Mouse (Mus musculus) E14TG2a.4 (cell line): Measurements from ENCODE around the gene Pcgf6.
"Not testable (repeated sequence)": the region's sequence is repeated elsewhere in the genome, so short reads cannot be mapped to it uniquely, and the experiment has no call there.

Experiments used
- H3K27me3 ChIP-seq: 2 replicates; pipeline ENCODE4 v1.6.1; 2014; ENCODE audit warnings: low read length, control low read depth; ENCODE audit not compliant: insufficient read depth
- H3K36me3 ChIP-seq: 2 replicates; pipeline ENCODE4 v1.6.1; 2014; ENCODE audit warnings: low read length, control low read depth; ENCODE audit not compliant: insufficient read depth
- H3K4me1 ChIP-seq: replicated peaks from 2 replicates; pipeline ENCODE4 v1.6.1; 2014; ENCODE audit warnings: low read depth, low read length, control low read depth
- H3K4me3 ChIP-seq: replicated peaks from 2 replicates; pipeline ENCODE4 v1.5.1; 2014; ENCODE audit warnings: mild to moderate bottlenecking, low read length
- H3K9me3 ChIP-seq: 2 replicates; pipeline ENCODE4 v1.6.1; 2014; ENCODE audit warnings: low read length, control low read depth
- CTCF ChIP-seq: conservative IDR thresholded peaks from 2 replicates; pipeline ENCODE4 v1.5.1; 2014; ENCODE audit warnings: low read length
- NANOG ChIP-seq: IDR thresholded peaks from 2 replicates; pipeline ENCODE4 v1.6.1; 2014; ENCODE audit warnings: borderline replicate concordance, low read length, mixed read lengths
- POU5F1 ChIP-seq: IDR thresholded peaks from 2 replicates; pipeline ENCODE4 v1.6.1; 2014; ENCODE audit warnings: low read length, borderline replicate concordance

Gene Pcgf6

GRCm38 (mm10) chr19:47012521-47013130 lies 38.1 kb downstream of the Pcgf6 start:
- Histone ChIP-seq H3K9me3 (no peaks in the 10 kb centered on the region), H3K4me1 (peaks cover 44% of the 10 kb centered on the region), H3K4me3 (peak overlapping the region; percentile 94), H3K27me3 (peaks cover 27% of the 10 kb centered on the region), H3K36me3 (peaks cover 16% of the 10 kb centered on the region)
- TF ChIP-seq NANOG (no peak), CTCF (peak; percentile 59)

- peaks cover 12% of the 10 kb centered on the region for H3K36me3 ChIP-seq
- TF ChIP-seq NANOG: no peak
- no peak for TF ChIP-seq CTCF
- TF ChIP-seq POU5F1: no peak
- peaks cover 17% of the 10 kb centered on the region for H3K27me3 ChIP-seq
- peaks cover 34% of the 10 kb centered on the region for H3K4me1 ChIP-seq
- no peak overlapping the region for H3K4me3 ChIP-seq
- H3K9me3 ChIP-seq: no peaks in the 10 kb centered on the region
These were observed 40.8 kb downstream of the Pcgf6 start for GRCm38 (mm10) chr19:47009943-47010342.

- H3K27me3 ChIP-seq: peaks cover 17% of the 10 kb centered on the region
- no peak overlapping the region for H3K4me3 ChIP-seq
- H3K36me3 ChIP-seq: peaks cover 12% of the 10 kb centered on the region
- H3K4me1 ChIP-seq: peaks cover 38% of the 10 kb centered on the region
- TF ChIP-seq NANOG: no peak
- no peak for TF ChIP-seq POU5F1
- TF ChIP-seq CTCF: no peak
- no peaks in the 10 kb centered on the region for H3K9me3 ChIP-seq
These were observed 41.3 kb downstream of the Pcgf6 start for GRCm38 (mm10) chr19:47009420-47009819.

GRCm38 (mm10) chr19:47006321-47006720 lies 44.4 kb downstream of the Pcgf6 start:
- no peaks in the 10 kb centered on the region for H3K9me3 ChIP-seq
- TF ChIP-seq CTCF: no peak
- TF ChIP-seq NANOG: no peak
- TF ChIP-seq POU5F1: no peak
- H3K4me1 ChIP-seq: peaks cover 20% of the 10 kb centered on the region
- H3K4me3 ChIP-seq: no peak overlapping the region
- peaks cover 6% of the 10 kb centered on the region; the same call in 1 of the 2 replicates for H3K36me3 ChIP-seq
- H3K27me3 ChIP-seq: no peaks in the 10 kb centered on the region

GRCm38 (mm10) chr19:47005873-47006272 lies 44.8 kb downstream of the Pcgf6 start:
- Histone ChIP-seq H3K4me3 (no peak overlapping the region), H3K27me3 (no peaks in the 10 kb centered on the region), H3K9me3 (no peaks in the 10 kb centered on the region), H3K36me3 (peaks cover 2% of the 10 kb centered on the region; the same call in 1 of the 2 replicates), H3K4me1 (peaks cover 20% of the 10 kb centered on the region)
- TF ChIP-seq POU5F1: no peak
- no peak for TF ChIP-seq CTCF
- no peak for TF ChIP-seq NANOG

- no peaks in the 10 kb centered on the region for H3K9me3 ChIP-seq
- TF ChIP-seq CTCF (no peak), NANOG (no peak), POU5F1 (no peak)
These were observed 46.8 kb downstream of the Pcgf6 start for GRCm38 (mm10) chr19:47003742-47004511.

GRCm38 (mm10) chr19:47000357-47000756 lies 50.3 kb downstream of the Pcgf6 start:
- not testable (repeated sequence) for H3K9me3 ChIP-seq, H3K27me3 ChIP-seq, H3K4me3 ChIP-seq
- peaks cover 13% of the 10 kb centered on the region for H3K4me1 ChIP-seq
- H3K36me3 ChIP-seq: peaks cover 12% of the 10 kb centered on the region

More at GRCm38 (mm10) chr19:47003742-47004511, 46.8 kb downstream of the Pcgf6 start:
- no peak overlapping the region for H3K4me3 ChIP-seq
- H3K27me3 ChIP-seq: no peaks in the 10 kb centered on the region
- no peaks in the 10 kb centered on the region for H3K36me3 ChIP-seq
- peaks cover 20% of the 10 kb centered on the region for H3K4me1 ChIP-seq

- Histone ChIP-seq H3K36me3 (peaks cover 12% of the 10 kb centered on the region), H3K27me3 (no peaks in the 10 kb centered on the region), H3K4me3 (no peak overlapping the region), H3K4me1 (peaks cover 16% of the 10 kb centered on the region), H3K9me3 (no peaks in the 10 kb centered on the region)
- no peak for TF ChIP-seq CTCF
- no peak for TF ChIP-seq POU5F1
- no peak for TF ChIP-seq NANOG
These were observed 51.0 kb downstream of the Pcgf6 start for GRCm38 (mm10) chr19:46999753-47000152.

GRCm38 (mm10) chr19:46998953-46999352 lies 51.8 kb downstream of the Pcgf6 start:
- H3K4me1 ChIP-seq: peaks cover 21% of the 10 kb centered on the region
- H3K36me3 ChIP-seq: peaks cover 12% of the 10 kb centered on the region
- H3K27me3 ChIP-seq: no peaks in the 10 kb centered on the region
- H3K9me3 ChIP-seq: no peaks in the 10 kb centered on the region
- no peak overlapping the region for H3K4me3 ChIP-seq
- TF ChIP-seq CTCF (no peak), POU5F1 (no peak), NANOG (no peak)
